Mouse (Mus musculus) liver, postnatal 0 days (tissue): ENCODE data around the gene Gm20388.

ENCODE experiments used
- CTCF ChIP-seq: sonication (generic); IDR thresholded peaks from 2 replicates; pipeline ENCODE4 v1.5.1; 2016; ENCODE audit warnings: antibody characterized with exemption, low read depth
- EP300 ChIP-seq: IDR thresholded peaks from 2 replicates; pipeline ENCODE4 v1.6.1; 2016; ENCODE audit warnings: antibody characterized with exemption, low read depth, mild to moderate bottlenecking

GRCm38 (mm10) chr8:122629388-122629787 lies 2718.7 kb downstream of the Gm20388 start:
- TF ChIP-seq CTCF (no peak), EP300 (no peak)
